Mouse (Mus musculus): ENCODE results near the gene Cryge.
"Not testable (repeated sequence)": the region's sequence is repeated elsewhere in the genome, so short reads cannot be mapped to it uniquely, and the experiment has no call there.

Cryge gene

DNA sequence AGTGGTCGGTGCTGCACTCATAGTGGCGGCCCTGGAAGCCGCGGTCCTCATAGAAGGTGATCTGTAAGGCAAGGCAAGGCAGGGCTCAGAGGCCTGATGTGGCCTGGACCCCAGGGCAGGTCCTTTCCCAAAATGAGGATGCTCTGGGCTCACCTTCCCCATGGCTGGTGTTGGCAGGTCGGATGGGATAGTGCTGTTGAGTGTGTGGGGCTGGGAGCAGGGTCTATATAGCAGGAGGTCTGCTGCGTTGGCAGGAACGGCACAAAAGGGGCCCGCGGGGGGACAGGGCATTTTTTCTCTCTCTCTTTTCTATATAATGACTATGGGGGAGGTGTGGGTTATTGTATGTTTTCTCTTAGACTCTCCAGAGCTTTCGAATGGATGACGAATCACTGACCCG, at the start of gene Cryge:
Gene Cryge, minus strand, starts transcription at position 198 of the 400 bp plus-strand sequence.
- in situ Hi-C loops (cut with MboI, MseI), result not testable (repeated sequence)

- in situ Hi-C loops (cut with MboI, MseI), result no loop called here
Measured at GRCm38 (mm10) chr1:65096953-65097352, 46.0 kb upstream of the Cryge start.

- in situ Hi-C loops (cut with MboI, MseI), result no loop called here
Measured at GRCm38 (mm10) chr1:65091566-65091965, 40.6 kb upstream of the Cryge start.

- in situ Hi-C loops (cut with MboI, MseI), result no loop called here
Measured at GRCm38 (mm10) chr1:65090370-65090769, 39.4 kb upstream of the Cryge start.

DNA sequence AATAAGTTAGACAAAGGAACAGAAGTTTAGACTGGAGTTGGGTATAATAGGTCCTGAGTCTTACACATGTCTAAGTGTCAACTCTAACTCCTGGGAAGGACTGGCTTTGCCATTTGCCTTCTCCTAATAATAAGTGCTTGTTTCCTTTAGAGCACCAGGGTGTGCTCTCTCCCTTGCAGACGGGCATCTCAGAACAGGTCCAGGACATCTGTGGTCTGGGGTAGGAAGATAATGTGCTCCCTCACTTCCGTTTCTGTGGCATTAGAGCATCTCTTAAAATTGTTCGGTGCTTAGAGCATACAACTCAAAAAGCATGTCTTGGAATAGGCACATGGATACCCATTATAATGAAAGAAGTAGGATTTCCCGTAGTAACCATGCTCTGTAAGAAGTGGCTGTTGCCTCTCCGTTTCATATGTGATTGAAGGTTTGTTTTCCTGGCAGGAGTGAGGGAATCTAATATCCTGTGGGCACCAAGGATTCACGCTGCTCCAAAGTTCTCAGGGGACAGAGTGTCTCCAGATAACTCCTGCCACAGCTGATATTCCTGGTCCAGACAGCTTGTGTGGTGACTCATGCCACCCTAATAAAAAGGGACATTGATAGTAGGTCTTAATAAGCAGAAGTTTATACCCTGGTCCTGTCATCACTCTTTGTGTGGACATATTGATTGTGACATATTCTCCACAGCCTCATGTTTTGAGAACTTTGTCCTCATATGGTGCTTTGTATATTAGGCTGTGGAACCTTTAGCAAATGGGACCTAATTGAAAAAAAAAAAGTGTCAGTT, 37.8 kb upstream of the Cryge start:
- in situ Hi-C loops (cut with MboI, MseI), result no loop called here

DNA sequence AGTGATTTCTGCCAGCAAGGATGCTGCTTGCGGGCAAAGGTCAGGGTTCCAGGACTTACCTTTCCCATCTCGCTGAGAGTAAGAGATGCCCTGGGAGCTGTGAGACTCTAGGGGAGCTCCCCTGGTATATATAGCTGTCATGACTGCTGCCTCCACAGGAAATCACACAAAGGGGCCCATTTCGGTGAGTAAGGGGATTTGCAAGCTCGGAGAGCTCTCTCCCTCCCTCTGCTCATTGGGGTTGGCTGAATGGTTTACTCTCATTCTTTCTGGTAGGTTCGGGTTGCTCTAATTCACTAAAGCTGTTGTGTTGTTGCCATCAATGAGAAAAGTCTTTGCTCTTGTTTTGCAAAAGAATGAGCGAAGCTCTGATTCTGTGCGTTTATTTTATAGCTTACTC, 31.2 kb upstream of the Cryge start, which contains the start of gene Crygb:
Gene Crygb, minus strand, starts transcription at position 101 of the 400 bp plus-strand sequence.
- in situ Hi-C loops (cut with MboI, MseI), result no loop called here

DNA sequence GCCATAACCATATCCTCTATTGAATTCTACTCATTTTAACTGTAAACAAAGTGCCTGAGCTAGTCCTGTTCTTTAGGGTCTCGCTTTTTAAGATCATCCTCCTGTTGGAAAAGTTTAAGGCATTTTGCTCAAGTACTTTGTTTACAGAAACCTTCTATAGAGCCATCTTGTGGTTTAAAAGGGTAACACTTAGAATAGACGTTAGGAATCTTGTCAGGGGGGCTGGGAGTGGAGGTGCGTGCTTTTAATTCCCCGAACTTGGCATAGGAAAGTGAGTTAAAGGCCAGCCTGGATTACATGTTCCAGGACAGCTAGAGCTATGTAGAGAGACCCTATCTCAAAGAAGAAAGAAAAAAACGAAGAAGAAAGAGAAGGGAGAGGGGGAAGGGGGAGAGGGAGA, 24.7 kb upstream of the Cryge start:
- in situ Hi-C loops (cut with MboI, MseI), result no loop called here

DNA sequence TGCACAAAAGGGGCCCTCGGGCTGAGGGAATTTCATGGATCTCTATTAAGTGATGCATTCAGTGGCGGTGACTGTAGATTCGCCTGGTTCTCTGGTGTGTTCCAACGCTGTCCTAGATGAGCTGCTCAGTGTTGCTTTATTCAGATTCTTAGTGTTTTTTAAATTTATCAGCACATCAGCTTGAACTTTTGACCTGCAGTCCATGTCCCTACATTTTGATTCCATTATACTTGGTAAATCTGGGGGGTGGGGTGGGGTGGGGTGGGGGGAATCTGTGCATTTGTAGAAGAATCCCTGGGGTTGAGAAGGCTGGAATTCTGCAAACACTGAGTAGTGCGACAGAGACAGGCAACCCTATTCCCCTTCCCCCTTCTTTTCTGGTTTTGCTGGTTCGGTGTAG, 22.6 kb upstream of the Cryge start, which contains the start of gene Crygc:
Gene Crygc, minus strand, starts transcription at position 101 of the 400 bp plus-strand sequence.
- in situ Hi-C loops (cut with MboI, MseI), result no loop called here

DNA sequence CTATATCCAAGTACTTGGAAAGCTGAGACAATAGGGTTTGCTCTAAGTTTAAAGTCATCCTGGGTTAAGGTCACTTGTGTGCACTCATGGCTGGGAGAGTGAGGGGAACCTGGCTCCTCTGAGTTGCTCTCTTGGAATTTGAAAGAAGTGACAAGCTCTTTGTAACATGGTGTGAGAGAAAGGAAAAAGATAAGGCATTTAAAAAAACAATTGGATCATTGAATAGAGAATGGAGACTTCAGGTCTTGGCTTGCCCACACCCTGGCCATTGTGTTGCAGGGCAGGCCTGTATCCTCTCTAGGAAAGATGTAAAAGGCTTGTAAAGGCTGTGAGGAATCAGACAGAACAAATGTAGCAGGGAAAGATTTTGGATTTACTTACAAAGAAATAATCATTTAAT, 16.9 kb upstream of the Cryge start:
- in situ Hi-C loops (cut with MboI, MseI), result no loop called here

GRCm38 (mm10) chr1:65064201-65064600, 13.3 kb upstream of the Cryge start:
- in situ Hi-C loops (cut with MboI, MseI), result no loop called here

- in situ Hi-C loops (cut with MboI, MseI), result no loop called here
Measured at GRCm38 (mm10) chr1:65063352-65063751, 12.4 kb upstream of the Cryge start, which contains the start of gene Crygd. TSS of gene Crygd (minus strand) at chr1:65063452.

- in situ Hi-C loops (cut with MboI, MseI), result no loop called here
Measured at GRCm38 (mm10) chr1:65052140-65052539, 1.2 kb upstream of the Cryge start.

- in situ Hi-C loops (cut with MboI, MseI), result no loop called here
Measured at GRCm38 (mm10) chr1:65051696-65052095, 747 bp upstream of the Cryge start.

- in situ Hi-C loops (cut with MboI, MseI), result no loop called here
Measured at GRCm38 (mm10) chr1:65048781-65049180, 2.2 kb downstream of the Cryge start.

- in situ Hi-C loops (cut with MboI, MseI), result no loop called here
Measured at GRCm38 (mm10) chr1:65046401-65047109, 4.4 kb downstream of the Cryge start.

- in situ Hi-C loops (cut with MboI, MseI), result no loop called here
Measured at GRCm38 (mm10) chr1:65043433-65043832, 7.5 kb downstream of the Cryge start.

DNA sequence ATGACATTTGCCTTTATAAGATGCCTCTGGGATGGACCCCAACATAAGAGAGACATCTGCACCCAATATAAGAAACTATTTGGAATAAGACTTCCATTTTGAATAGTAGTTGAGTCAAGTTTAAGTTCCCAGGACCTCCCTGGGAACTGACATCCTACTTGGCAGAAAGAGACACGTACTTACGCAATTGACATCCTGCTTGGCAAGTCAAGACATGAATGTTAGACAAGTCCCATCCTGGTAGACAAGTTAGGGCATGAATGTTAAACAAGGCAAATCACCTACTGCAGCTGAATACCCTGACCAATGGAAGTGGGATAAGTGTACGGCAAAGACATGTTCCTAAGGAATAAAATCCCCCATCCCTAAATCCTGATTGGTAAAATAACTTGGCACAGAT, 9.1 kb downstream of the Cryge start:
- in situ Hi-C loops (cut with MboI, MseI), result no loop called here

- in situ Hi-C loops (cut with MboI, MseI), result no loop called here
Measured at GRCm38 (mm10) chr1:65040806-65041205, 10.1 kb downstream of the Cryge start.

DNA sequence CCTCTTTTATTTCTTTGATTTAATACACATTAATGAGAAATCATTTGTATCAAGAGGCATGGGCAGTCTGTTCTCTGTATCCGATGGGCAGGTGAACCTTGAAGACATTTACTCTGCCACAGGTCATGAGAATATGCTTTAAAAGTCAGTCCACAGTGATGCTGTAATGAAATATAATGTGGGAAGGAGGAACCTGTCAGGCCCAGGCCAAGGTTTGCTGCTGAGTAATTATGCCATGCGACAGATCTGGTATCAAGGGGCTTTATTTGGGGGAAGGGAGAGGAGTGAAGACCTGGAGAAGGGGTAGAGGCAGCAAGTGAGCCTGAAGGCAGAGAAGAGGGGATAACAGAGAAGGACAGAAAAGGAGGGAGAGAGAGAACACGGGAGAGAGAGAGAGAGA, 11.3 kb downstream of the Cryge start:
- in situ Hi-C loops (cut with MboI, MseI), result no loop called here

DNA sequence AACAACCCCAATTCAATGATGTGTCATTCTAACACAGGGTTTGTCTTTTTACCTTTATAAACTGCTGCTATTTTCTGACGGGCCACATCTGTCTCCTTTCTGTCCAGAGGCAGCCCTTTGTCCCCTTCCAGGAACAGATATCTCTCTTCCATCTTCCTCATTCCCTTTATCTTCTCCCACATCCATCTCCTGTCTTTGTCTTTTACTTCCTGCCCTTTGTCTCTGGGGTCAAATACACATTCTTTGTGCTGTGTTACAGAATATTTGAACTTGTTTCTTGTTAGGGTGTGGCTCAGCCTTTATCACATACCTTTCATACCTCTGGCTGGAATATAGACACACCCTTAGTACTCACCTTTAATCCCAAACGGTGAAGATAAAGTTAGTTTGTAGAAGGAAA, 13.4 kb downstream of the Cryge start:
- in situ Hi-C loops (cut with MboI, MseI), result no loop called here

- in situ Hi-C loops (cut with MboI, MseI), result no loop called here
Measured at GRCm38 (mm10) chr1:65035513-65035912, 15.4 kb downstream of the Cryge start.

DNA sequence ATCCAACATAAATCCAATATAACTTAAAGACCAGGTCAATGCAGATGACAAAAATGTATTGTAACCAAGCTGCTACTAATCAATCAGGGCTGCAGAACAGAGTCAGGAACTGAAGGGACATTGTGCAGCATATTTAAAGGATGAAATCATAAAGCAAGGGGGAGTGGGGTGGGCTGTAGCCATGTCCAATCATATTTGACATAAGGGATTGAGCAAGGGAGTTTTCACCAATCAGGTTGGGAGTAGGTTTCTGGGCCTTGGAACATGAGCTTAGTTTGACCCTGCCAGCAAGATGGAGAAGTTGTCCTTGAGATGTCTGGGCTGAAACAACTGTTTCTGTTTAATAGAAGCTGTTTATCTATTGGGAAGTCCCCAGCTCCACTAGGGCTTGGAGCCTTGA, 18.3 kb downstream of the Cryge start, which contains the start of gene Akr1cl:
Gene Akr1cl, minus strand, starts transcription at position 119 of the 400 bp plus-strand sequence.
- in situ Hi-C loops (cut with MboI, MseI), result no loop called here

DNA sequence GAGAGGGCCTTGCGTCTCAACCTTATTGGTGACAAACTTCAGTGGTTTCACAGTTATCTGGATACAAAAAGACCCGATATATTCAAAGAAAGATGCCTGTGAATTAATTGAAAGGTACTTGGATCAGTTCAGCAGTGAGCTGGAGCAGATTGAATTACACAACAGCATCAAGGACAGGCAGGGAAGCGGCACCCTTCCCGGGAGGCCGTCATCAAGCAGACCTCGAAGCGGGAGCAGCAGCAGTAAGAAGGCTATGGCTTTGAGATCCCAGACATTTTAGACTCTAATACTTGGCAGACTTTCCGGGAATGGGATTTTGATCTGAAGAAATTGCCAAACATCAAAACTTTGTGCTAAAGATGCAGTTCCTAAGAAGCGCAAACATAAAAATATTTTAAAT, 22.7 kb downstream of the Cryge start:
- in situ Hi-C loops (cut with MboI, MseI), result no loop called here
